Mouse (Mus musculus) cerebellum, postnatal 36 days (tissue): ENCODE measurements at regions not wholly inside any gene's neighbourhood (a gene's known extent, or its start where the extent isn't known, plus 50 kb on each side); places are given as distances from the start of the nearest gene placed in this dataset.

Experiments
- DNase-seq, 2 experiments: peaks; one replicate each; pipeline ENCODE4 v3.0.0; 2021 to 2022; ENCODE audit warnings: mixed read lengths in 2 of 2

DNA sequence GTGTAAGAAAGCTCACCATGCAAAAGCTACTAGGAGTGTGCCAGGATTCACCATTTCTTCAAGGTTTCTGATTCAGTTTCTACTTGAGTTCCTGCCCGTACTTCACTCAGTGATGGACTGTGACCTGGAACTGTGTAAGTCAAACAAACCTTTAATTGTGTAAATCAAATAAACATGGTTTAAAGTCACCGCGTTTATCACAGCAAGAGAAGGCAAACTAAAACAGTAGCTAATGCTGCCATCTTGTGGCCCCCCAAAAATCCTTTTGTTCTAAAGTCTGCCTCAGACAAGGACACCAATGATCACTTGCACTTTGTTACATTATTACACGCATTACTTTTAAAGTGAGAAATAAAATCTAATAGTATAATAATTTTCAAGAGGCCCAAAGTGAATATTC, 63.6 kb upstream of the Dcx start:
- peak; percentile 8 to 31 for DNase-seq
